Mouse (Mus musculus) heart, postnatal 0 days (tissue): ENCODE results near the gene D630003M21Rik.

ENCODE experiments used
- CTCF ChIP-seq: IDR thresholded peaks from 2 replicates; pipeline ENCODE4 v1.5.1; 2016; ENCODE audit warnings: antibody characterized with exemption, control low read depth, low read depth
- EP300 ChIP-seq: IDR thresholded peaks from 2 replicates; pipeline ENCODE4 v1.6.1; 2016; ENCODE audit warnings: antibody characterized with exemption, low read depth

DNA sequence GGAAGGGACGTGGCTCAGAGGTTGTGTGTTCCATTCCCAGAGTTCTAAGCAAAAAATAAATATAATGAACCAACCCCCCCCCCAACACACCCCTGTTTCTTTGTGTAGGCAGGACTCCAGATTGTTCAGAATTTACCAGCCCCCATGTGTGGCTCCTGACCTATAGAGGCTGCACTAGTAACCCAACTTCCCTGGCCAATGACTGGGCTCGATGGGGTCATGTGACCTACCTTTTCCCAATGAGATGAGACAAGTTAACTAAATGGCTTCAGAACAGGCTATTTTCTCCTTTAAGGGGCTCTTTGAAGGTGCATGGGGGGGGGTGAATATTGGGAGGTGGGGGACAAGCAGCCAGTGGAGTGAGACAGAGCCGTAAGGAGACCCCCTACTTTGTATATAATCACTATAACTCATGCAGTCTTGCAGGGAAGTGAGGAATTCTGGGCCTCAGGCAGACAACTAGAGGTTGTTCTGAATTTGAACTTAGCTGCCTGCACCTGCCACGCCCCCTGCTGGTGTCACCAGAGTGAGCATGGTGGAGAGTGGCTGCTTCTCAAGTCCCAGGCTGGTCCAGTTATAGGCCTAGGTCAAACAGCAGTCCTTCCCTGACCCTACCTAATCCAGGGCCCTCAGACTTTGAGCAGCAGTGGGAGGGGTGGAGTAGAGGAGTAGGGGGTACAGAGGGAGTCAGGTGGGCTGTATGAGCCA is 17.1 kb downstream of the D630003M21Rik start:
- TF ChIP-seq CTCF (no peak; the same call in 1 of the 2 replicates), EP300 (no peak)
